Mouse (Mus musculus) mesoderm, embryonic 11.5 days (tissue): ENCODE measurements around the gene Crls1.

ENCODE experiments used
- DNase-seq: peaks from one replicate; pipeline ENCODE4 v3.0.0-alpha.2; 2012; ENCODE audit warnings: low read depth, low spot score

Crls1 gene

DNA sequence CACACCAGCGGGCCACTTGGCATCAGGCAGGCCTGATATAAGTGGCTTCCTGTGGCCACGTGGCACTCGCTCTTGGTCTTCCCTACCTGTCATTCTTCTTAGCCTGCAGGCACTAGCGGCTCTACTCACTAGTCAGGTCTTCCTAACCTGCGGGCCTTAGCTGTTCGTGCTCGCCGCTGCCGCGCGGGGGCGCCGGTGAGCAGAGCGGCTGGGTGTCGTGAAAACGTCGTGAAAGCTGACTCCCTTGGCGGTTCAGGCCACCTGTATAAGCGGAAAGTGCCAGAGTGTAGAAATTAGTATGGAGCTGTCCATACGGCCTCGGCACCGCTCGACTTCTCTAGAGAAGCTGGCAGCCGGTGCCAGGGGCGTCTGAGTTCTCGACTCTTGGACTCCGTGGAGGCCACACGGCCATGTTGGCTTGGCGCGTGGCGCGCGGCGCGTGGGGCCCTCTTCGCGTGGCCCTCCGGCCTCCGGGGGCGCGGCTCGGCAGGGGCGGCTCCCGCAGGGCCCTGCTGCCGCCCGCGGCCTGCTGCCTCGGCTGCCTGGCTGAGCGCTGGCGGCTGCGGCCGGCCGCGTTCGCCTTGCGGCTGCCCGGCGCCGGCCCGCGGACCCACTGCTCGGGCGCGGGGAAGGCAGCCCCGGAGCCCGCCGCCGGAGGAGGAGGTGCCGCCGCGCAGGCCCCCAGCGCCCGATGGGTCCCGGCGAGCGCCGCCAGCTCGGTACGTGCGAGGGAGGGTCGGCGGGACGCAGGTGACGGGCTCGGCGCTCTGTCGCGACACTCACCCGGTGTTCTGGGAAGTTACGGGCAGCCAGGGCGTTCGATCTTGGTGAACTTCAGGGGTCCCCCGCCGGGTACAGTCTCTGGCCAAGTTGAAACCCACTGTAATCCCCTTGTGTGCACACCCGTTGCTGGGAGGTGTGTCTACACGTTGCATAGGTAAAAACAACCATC, at the start of gene Crls1:
Gene Crls1 (plus strand): TSS at position 260 of the 952 bp plus-strand sequence.
- DNase-seq = peak; percentile 96

DNA sequence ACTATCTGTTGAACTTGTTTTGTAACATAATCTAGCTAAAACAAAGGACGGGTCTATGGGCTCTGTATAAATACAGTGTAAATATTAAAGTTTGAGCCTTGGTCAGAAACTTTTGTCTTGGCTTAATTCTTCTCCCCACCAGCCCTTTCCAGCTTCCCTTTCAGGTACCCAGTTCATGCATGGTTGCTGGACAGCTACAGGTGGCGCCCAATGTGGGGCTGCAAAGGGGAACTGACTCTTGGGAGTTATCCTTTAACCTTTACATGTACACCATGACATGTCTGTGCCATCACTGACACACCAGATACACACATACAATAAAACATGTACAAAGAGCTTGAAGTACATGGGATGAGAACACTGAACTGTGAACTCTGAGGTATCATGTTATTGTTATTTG, 43.5 kb upstream of the Crls1 start:
- DNase-seq = no peak

DNA sequence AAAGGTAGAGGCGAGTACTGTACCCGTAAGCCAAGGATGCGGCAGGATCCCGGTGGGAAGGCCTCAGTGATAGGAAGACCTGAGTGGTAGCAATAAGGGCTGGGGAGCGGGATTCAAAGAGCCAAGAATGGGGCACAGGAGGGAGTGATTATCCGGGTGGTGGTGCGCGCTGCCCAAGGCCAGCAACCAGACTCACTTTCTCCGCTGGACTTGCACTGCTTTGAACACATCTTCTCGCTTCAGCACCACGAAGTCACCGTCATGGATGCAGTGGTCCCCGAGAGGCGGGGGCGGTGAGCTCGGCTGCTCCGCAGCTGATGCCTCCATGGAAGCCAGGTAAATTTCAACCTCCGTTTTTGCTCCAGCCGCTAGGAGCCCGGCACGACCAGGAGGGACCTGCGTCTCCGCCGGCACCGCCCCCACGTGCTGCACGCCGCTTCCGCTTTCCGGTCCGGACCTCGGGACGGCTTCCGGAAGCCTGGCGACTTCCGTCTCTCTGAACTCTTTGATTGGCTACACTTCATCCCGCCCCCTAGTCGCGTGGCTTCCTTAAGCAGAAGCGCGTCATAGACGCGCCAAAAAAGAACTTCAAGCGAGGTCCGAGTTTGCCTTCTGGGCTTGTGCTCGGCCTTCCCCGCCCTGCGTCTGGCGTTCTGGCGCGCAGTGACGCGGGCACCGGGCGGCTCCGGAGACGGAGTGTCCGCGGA, 30.7 kb upstream of the Crls1 start, which contains the start of the genes Trmt6 and Mcm8:
Gene Trmt6 (minus strand): TSS at position 448 of the 707 bp plus-strand sequence.
Gene Mcm8 (plus strand): TSS at position 534 of the 707 bp plus-strand sequence.
- DNase-seq = peak; percentile 99

DNA sequence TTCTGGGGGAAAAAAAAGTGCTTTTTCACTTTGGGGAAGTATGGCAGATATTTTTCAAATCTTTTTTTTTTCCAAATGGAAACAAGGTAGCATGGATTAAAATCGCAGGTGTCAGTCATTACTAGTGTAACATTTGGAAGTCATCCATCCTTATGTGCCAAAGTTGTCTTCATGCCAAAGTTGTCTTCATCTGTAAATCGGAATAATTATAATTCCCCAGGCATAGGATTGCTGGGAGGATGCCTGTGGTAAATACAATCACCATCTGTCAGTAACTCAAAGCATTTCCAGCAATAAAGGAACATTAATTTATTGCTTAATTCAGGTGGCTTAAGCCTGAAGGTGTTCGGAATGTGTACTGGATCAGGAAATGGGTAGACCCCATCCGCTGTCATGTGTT, 5.4 kb upstream of the Crls1 start:
- no peak for DNase-seq

DNA sequence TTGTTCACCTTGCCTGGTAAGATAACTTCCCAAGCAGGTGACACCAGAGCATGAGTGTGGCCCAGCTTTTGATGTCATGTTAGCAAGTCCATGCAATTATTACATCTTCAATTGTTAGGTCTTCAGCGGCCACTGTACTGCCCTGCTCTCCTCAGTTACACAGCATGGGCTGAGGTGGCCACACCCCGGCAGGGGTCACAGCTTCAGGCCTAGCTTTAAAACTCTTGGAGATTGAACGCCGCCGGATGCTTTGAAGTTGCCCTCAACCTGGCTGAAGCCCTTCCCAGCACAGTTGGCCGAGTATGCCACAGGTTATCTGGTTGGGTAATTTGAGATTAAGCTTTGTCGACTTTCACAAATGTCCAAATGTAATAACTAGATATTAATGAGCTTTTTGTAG, 1.1 kb downstream of the Crls1 start:
- peak; percentile 7 for DNase-seq

DNA sequence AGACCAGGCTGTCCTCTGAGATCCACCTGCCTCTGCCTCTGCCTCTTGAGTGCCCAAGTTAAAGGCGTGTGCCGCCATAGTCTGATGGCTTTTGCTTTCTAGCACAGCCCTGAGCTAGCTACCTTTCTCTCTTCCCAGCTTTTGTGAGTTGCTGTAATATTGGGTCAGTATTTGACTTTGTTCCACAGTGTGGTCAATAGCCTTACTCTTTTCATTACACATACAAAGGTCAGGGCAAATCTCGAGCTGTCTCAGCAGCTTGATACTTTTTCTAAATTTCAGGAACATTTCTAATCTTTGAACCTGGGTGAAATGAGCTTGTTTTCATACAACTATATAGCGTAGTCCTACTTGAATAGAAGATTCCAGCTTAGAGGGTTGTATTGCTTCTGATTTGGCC, 1.9 kb downstream of the Crls1 start:
- no peak for DNase-seq

DNA sequence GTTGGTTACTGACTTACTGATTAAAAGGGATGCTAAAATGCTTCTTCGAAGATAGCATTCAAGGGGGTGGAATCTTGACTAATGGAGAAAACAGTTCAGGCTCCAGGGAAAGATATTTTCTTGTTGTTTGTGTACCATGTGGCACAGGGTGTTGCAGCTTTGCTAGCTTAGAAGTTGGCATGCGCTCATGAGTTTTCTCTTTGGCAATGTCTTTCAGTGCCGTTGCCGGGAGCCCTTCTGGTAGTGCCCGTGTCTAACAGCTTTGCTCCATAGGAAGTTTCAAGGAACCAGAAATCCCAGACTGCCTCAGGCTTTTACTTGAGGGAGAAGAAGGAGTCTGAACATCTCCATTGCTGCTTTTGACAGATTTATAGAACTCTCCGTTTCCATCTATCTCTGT, 2.7 kb downstream of the Crls1 start:
- DNase-seq = no peak

DNA sequence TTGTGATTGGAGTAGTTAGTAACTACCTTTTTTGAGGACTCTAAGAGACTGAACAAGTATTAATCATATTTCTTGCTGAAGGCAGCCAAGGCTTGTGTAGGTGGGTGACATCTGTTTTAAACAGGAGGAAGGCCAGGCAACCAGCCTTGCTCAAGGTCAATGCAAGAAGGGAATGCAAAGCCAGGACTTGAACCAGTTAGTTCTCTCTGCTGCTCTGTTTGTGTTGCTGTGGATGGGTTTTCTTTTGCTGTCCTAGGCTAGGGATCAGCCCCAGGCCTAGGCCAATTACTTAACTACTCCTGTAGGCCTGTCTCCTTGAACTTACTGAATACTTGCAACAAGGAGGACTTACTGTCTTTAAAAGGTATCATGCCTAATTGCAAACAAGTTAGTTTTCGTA, 6.6 kb downstream of the Crls1 start:
- DNase-seq = no peak

DNA sequence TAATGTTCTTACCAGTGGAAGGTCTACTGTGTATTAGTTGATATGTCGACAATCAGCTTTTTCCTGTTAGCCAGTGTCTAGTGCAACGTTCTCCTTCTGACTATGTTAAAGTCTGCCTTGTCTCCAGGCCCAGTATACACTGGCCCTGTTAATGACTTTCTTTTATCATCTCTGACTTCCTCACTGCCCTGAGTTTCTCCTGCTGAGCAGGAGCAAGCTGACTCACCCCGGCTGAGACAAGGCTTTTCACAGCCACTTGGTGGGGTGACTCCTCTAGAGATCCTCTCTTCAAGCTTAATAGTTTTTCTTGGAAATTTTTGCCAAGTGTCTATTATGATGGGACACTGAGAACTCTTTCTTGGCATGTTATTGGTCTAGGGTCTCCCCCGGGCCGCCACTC, 9.9 kb downstream of the Crls1 start:
- no peak for DNase-seq

DNA sequence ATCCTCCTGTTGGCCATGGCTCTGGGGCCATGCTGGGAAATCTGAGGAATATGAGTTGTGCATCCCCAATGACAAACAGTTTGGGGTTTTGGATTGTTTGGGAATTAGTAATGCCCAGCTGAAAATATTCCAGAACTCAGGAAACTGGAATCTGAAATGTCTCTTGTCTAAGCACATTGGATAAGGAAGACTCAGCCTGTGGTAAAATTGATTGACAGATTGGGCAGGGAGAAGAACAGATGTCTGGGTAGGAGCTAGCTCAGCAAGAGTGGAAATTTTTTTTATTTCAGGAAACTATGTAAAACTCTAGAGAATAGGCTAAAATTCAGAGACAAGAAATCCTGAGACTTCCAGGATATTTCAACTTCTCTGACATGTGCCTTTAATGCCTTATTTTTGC, 14.0 kb downstream of the Crls1 start:
- no peak for DNase-seq

DNA sequence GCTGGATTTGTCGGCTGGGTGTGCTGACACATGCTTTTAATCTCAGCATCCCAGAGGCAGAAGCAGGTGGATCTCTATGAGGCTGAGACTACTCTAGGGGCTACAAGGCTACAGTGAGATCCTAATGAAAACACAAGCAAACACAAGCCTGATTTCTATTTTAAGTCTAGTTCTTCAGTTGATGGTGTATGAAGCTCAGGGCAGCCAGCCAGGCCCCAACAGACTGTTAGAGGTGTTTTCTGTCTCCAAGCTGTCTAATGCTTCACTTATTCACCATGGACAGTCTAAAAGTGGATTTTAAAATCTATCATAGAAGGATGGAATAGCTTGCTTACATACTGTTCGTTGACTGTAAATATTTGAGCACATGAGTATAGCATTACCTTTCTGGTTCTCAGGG, 15.0 kb downstream of the Crls1 start:
- no peak for DNase-seq

DNA sequence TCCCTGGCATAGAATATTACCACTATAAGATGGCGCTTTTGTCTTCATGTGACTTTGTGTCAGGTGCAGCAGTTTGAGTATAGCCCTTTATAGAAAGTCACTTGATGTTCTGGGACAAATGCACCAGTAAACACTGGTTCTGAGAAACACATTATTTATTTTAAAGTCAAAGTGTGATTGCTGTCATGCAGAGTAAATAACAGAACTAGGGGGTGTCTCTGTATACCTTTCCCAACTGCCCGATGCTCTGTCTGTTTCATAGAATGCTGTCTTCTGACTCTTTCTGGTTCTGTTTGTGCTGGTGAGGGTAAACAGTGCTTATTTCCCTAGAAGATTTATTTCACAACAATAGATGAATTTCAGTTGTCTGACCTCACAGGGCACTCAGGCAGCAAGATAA, 16.9 kb downstream of the Crls1 start:
- no peak for DNase-seq

DNA sequence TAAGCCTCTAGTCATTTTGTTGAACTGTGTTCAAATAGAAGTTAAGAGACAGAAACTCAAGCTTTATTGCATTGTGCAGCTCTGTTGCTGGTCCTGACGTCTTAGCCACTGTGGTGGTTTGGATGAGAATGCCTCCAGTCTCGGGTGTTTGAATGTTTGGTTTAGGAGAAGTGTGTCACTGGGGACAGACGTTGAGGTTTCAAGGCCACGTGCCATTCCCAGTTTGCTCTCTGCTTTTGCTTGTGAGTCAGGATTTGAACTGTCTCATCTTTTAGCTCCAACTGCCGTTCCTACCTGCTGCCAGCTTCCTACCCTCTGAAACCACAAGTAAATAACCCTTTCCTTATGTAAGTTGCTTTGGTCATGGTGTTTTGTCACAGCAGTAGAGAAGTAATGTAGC, 21.1 kb downstream of the Crls1 start:
- DNase-seq = no peak

DNA sequence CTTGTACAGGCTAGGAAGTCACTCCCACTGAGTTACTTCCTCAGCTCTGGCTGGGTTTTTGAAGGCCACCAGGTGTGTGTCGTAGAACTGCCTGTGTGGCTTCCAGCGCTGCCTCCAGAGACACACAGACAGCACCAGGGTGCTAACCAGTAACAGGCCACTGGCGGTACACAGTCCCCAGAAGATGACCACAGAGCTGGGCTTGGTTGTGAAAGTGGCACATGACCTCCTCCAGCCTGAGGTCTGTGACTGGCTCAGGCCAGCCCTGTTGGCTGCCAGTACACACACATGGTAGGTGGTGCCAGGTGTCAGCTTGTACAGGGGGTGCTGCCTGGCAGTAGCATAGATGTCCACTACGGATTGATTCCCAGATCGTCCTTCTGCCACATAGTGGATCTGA, 23.2 kb downstream of the Crls1 start:
- no peak for DNase-seq

DNA sequence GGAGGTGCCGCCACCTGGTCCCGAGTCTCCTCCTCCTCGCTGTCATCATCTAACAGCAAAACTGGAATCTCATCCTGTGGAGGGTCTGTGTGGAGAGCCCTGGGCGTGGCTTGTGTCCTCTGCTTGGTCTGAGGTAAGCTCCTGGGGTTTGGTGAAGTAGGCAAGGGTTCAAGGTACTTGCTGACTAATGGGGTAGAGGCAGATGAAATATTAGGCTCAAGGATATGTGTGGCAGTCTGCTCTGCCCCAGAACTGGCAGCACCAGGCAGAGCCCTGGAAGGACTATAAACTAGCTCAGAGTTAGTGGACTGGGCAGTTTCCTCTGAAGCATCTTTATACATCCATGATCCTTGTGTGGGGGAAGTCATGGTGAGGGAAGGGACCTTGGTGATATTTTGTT, 23.8 kb downstream of the Crls1 start:
- DNase-seq = no peak

DNA sequence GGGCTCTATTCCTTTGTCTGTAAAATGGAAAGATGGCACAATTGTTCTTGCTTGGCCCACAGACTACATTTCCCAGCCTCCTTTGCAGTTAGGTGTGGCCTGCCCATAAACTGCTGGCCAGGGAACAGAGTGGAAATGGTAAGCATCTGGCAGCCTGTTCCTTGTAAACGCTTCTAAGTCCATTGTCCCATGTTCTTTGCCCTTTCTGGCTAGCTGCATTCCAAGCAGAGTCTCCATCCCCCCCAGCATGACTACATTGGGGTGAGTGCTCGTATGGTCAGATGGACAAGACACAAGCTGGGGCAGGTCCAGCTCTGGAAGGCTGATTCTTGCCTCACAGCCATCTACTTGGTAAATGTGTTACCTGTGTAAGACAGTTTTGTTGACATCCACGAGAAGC, 25.2 kb downstream of the Crls1 start:
- no peak for DNase-seq

DNA sequence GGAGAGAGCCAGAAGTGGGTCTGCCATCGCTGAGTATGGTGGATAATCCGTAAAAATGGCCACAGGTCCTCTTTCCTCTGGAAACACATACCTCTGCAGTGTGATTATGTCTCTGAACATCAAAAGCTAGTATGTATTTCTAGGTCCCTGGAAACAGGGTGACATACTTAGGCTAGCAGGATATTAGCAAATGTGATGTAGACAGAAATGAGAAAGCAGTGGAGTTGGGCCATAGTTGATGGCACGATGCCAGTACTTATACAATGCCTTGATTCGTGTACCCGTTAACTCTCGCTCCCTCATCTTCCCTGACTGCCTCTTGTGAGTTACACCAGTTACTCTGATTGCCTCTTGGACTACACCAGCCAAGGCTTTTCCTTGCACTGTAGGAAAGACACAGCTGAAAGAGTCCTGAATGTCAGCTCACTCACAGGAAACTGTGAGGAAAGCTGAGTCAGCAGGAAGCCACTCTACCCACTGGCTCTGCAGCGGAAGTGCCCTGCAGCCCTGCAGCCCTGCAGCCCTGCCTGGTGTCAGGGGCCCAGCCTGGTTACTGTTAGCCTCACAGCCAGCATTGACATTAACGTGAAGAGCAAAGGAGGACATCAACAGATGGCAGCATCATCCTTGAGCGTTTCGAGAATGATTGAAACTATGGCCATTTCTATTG, 27.3 kb downstream of the Crls1 start:
- no peak for DNase-seq

DNA sequence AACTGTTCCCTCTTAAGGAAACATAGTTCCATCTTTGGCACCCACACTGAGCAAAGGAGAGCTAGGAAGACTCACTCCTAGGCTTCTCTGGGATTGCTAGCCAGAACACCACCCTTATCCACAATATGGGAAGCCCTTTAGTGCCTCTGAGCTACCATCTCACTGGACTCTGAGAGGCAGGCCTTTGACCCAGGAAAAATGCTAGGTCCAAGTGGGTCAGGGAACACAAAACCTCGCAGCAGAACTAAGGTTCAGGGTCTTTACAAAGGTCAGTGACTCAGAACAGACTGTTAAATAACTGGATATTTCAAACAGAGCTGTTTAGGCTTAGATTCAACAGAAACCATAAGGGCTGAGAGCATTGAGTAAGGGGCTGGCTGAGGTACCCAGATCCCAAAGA, 30.5 kb downstream of the Crls1 start:
- DNase-seq = no peak

DNA sequence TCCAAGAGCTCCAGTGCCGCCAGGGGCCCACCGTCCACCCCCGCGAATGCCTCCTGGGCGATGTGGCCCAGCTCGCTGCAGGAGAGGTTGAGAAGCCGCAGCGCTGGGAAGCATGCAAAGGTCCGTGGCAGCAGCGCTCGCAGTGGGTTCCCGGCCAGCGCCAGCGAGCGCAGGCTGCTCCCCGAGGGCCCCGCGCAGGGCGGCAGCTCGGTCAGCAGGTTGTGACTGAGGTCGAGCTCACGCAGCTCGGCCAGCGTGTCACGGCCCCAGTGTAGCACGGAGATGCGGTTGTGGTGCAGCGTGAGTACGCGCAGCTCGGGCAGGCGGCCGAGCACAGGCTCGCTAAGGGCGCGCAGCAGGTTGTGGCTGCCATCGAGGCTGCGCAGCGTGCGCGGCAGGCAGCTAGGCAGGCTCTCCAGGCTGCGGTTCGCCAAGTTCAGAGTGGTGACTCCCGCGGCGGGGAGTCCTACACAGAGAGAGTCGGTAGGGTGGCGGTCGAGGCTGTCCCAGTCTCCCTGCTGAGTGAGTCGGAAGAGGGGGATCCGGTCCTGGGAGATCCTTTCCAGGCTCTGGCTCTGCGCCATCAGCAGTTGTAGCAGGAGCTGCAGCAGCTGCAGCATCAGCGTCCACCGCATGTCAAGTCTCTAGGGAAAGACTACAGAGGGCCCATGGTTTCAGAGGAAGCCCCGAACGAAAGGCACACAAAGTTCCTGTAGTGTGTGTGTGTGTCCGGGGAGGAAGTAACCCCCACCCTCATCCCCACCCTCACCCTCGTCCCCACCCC, 33.0 kb downstream of the Crls1 start:
- DNase-seq = peak; percentile 50

DNA sequence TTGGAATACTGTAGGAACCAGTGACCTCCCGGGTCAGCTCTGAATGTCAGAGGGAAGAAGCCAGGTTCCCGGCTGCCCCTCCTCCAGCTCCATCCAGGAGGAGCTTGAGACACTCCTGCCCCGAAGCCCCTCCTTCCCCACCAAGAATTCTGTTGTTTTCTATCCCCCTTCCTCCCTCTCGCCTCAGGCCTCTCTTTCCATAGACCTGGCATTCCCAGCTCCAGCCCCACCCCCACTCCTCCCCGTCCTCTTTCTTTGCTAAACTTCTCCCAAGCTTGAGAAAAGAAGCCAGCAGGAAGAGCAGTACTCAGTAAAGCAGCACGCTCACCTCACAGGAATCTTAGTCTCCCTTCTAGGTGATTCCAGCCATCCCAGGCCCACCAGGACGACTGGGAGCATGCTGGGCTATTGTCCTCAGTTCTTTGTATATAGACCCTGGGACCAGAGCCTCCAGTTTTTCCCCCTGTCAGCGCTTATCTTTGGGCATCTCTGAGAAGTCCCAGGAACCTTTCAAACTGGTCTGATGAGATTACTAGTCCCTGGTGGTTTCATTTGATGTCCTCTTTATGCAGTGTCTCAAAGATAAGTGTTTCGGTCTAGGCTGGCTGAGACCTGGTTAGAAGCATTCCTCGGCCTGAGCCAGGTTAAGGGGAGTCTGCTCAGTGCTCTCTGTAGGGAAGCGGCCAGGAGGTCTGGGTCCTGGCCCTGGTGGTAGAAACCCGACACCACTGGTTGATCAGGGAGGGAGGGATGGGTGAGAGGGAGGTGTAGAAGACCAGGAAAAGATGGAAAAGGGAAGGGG, 34.6 kb downstream of the Crls1 start, which contains the start of gene Lrrn4:
Gene Lrrn4 (minus strand): TSS at position 48 of the 802 bp plus-strand sequence.
- no peak for DNase-seq
